Mouse (Mus musculus): Measurements from ENCODE around the gene Reln.

- TF ChIP-seq CTCF (IDR thresholded peaks at IDR 0.05; ENCODE audit: insufficient read depth, low read depth, low read length) (no peak), POLR2A (IDR thresholded peaks at IDR 0.05; ENCODE audit: insufficient read depth, low read depth, low read length) (no peak)
Measured at GRCm38 (mm10) chr5:22025746-22026145, 318.8 kb downstream of the Reln start.
